Mouse (Mus musculus): ENCODE data around the gene Odf3. TPM values are rescaled to one million over a fixed set of nuclear protein-coding genes. Genes with fewer than 3 reads are reported as not detected.
"Not testable (repeated sequence)": the region's sequence is repeated elsewhere in the genome, so short reads cannot be mapped to it uniquely, and the experiment has no call there.

The Odf3 gene
- polyA plus RNA-seq, 1 experiment = 0.13 TPM

DNA sequence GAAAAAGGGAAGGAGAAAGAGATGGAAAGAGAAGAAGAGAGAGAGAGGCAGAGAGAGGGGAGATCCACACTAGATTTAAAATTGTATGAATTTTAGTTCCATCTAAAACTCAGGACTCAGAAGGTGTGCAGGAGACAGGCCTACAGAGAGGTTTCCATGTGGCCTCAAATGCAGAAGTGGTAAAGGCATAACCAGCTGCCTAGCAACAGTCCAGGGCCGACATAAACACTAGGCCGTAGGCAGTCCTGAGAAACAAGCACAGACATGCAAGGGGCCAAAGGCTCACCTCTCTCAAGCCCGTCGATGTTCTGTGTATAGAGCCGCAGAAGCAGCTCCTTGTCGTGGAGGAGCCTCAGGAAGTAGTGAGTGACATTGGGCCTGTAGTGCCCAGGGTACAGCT lies 29.8 kb downstream of the Odf3 start:
- DNase-seq = no peak

DNA sequence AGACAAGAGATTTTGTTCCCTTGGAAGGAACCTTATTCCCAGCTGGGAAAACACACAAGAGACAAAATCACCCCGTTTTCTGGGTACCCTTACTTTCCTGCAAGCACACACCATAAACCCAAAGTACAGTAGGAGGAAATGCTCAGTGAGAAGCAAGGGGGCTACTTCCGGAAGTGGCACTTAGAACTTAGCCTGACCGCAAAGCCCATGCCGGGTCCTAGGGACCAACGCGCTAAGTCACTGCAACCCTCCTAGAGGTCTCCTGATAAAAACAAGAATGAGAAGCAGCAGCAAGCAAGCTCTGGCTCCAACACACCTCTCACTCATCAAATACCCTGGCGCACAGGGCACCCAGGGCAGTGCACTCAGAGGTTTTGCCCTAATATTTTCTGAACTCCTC lies 31.8 kb downstream of the Odf3 start:
- 89% methylated on average over 7 of the region's 7 CpGs for WGBS
- no peaks in the 10 kb centered on the region for H3K27me3 ChIP-seq (ENCODE audit: control insufficient read depth, insufficient read depth, low read length)
- no peak for TF ChIP-seq CTCF (IDR thresholded peaks at IDR 0.05; ENCODE audit: borderline replicate concordance, insufficient read depth, low read depth, low read length)
- no peak for TF ChIP-seq POLR2A (IDR thresholded peaks at IDR 0.05; ENCODE audit: borderline replicate concordance, insufficient read depth, low read length)
- DNase-seq = no peak
- no peak overlapping the region for H3K4me3 ChIP-seq (replicated peaks; ENCODE audit: insufficient read depth, low read depth, low read length)
- no peaks in the 10 kb centered on the region; the same call in 1 of the 2 replicates for H3K4me1 ChIP-seq (ENCODE audit: control insufficient read depth, insufficient read depth, low read length)
- no peak overlapping the region for H3K27ac ChIP-seq (ENCODE audit: insufficient read depth, low read length)

More for the DNA sequence above, 29.8 kb downstream of the Odf3 start:
- no peaks in the 10 kb centered on the region for H3K27me3 ChIP-seq (ENCODE audit: control insufficient read depth, insufficient read depth, low read length)
- H3K4me1 ChIP-seq (ENCODE audit: control insufficient read depth, insufficient read depth, low read length) = no peaks in the 10 kb centered on the region
- no peak overlapping the region for H3K4me3 ChIP-seq (replicated peaks; ENCODE audit: insufficient read depth, low read depth, low read length)
- H3K27ac ChIP-seq (ENCODE audit: insufficient read depth, low read length) = no peak overlapping the region
- WGBS = 89% methylated on average over 6 of the region's 6 CpGs
- TF ChIP-seq CTCF (IDR thresholded peaks at IDR 0.05; ENCODE audit: borderline replicate concordance, insufficient read depth, low read depth, low read length) (no peak), POLR2A (IDR thresholded peaks at IDR 0.05; ENCODE audit: borderline replicate concordance, insufficient read depth, low read length) (no peak)

DNA sequence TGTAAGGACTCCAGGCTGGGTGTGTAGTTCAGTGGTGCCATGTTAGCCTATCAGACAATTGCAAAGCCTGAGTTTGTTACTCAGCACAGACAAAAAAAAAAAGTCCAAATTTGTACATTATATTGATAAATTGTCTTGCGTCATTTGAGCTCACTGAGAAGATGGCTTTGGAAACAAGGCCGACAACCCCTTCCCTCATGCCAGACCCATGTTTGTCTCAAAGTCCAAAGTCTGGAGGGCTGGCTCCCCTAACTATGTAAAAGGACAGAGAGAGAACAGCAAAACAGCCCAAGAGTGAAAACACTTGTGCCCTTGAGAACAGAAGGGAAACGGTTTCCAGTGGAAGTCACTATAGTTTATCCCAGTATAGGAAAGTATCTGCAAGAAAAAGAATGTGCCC lies 32.8 kb downstream of the Odf3 start:
- WGBS = 90% methylated on average over 3 of the region's 3 CpGs
- Histone ChIP-seq H3K27ac (ENCODE audit: insufficient read depth, low read length) (no peak overlapping the region), H3K4me3 (replicated peaks; ENCODE audit: insufficient read depth, low read depth, low read length) (no peak overlapping the region), H3K27me3 (ENCODE audit: control insufficient read depth, insufficient read depth, low read length) (no peaks in the 10 kb centered on the region), H3K4me1 (ENCODE audit: control insufficient read depth, insufficient read depth, low read length) (no peaks in the 10 kb centered on the region; the same call in 1 of the 2 replicates)
- DNase-seq = no peak
- TF ChIP-seq CTCF (IDR thresholded peaks at IDR 0.05; ENCODE audit: borderline replicate concordance, insufficient read depth, low read depth, low read length) (no peak), POLR2A (IDR thresholded peaks at IDR 0.05; ENCODE audit: borderline replicate concordance, insufficient read depth, low read length) (no peak)

DNA sequence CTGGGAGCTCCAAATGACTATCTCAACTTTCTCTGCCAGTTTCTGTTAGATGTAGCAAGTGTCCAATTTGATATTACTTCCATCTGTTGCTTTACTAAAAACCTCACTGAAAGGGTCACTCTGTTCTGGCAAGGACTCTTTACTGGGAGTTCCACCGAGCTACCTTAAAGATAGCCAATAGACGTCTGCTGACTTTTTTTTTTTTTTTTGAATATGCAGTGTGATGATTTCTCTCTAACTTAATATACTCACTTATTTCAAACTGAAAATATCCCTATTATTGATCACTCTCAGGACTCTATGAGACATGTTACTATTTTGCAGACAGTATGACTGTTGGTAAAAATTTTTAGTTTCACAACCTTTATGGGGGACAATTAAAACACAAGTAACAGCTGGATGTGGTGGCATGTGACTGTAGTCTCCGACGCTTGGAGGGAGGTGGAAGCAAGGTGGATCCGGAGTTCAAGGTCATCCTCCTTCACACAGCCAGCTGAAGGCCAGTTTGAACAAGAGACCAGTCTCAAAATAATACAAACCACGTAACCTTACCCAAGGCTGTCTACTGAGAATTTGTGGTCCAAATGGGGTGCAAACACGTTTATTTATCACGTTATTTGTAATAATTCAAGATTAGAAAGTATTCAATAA lies 33.4 kb downstream of the Odf3 start:
- no peak for DNase-seq
- no peak for TF ChIP-seq CTCF (IDR thresholded peaks at IDR 0.05; ENCODE audit: borderline replicate concordance, insufficient read depth, low read depth, low read length)
- no peak for TF ChIP-seq POLR2A (IDR thresholded peaks at IDR 0.05; ENCODE audit: borderline replicate concordance, insufficient read depth, low read length)
- peak overlapping the region; percentile 76; the same call in 1 of the 2 replicates for H3K27ac ChIP-seq (ENCODE audit: insufficient read depth, low read length)
- no peaks in the 10 kb centered on the region; the same call in 1 of the 2 replicates for H3K4me1 ChIP-seq (ENCODE audit: control insufficient read depth, insufficient read depth, low read length)
- WGBS = 4% methylated on average over 8 of the region's 8 CpGs
- H3K27me3 ChIP-seq (ENCODE audit: control insufficient read depth, insufficient read depth, low read length) = no peaks in the 10 kb centered on the region
- H3K4me3 ChIP-seq (replicated peaks; ENCODE audit: insufficient read depth, low read depth, low read length) = peak overlapping the region; percentile 98

- Histone ChIP-seq H3K27me3 (ENCODE audit: control insufficient read depth, insufficient read depth, low read length) (no peaks in the 10 kb centered on the region), H3K27ac (ENCODE audit: insufficient read depth, low read length) (peak within 1 kb of the TSS; percentile 76), H3K4me1 (ENCODE audit: control insufficient read depth, insufficient read depth, low read length) (no peaks in the 10 kb centered on the region; the same call in 1 of the 2 replicates), H3K4me3 (replicated peaks; ENCODE audit: insufficient read depth, low read depth, low read length) (peak within 1 kb of the TSS; percentile 98)
- DNase-seq = peak; percentile 93 to 94
- TF ChIP-seq POLR2A (IDR thresholded peaks at IDR 0.05; ENCODE audit: borderline replicate concordance, insufficient read depth, low read length) (peak; percentile 82), CTCF (IDR thresholded peaks at IDR 0.05; ENCODE audit: borderline replicate concordance, insufficient read depth, low read depth, low read length) (no peak)
- WGBS = under 1% methylated on average over 58 of the region's 59 CpGs
Measured at GRCm38 (mm10) chr7:140881696-140882468, 34.3 kb downstream of the Odf3 start, which contains the start of the genes Psmd13 and Sirt3. Psmd13 (plus strand) TSS chr7:140881968. Sirt3 (minus strand) TSS chr7:140882309.

DNA sequence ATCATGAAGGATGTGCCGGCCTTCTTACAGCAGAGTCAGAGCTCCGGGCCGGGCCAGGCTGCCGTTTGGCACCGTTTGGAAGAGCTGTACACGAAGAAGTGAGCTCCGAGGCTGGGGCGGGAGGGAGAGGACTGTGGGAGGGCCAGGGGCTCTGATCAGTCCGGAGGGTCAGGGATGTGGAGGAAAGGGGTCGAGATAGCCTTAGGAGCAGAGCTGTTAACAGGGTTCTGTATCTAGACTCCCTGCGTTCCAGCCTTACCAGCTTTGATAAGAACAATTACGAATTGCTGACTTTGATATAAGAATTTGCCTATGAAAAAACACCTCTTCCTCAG lies 34.8 kb downstream of the Odf3 start:
- under 1% methylated on average over 12 of the region's 12 CpGs for WGBS
- Histone ChIP-seq H3K27me3 (ENCODE audit: control insufficient read depth, insufficient read depth, low read length) (no peaks in the 10 kb centered on the region), H3K27ac (ENCODE audit: insufficient read depth, low read length) (no peak overlapping the region)

GRCm38 (mm10) chr7:140890636-140891035 lies 43.0 kb downstream of the Odf3 start:
- not testable (repeated sequence) for H3K4me3 ChIP-seq (replicated peaks; ENCODE audit: insufficient read depth, low read depth, low read length); H3K27me3 ChIP-seq (ENCODE audit: control insufficient read depth, insufficient read depth, low read length); H3K27ac ChIP-seq (ENCODE audit: insufficient read depth, low read length); H3K4me1 ChIP-seq (ENCODE audit: control insufficient read depth, insufficient read depth, low read length); DNase-seq
- 96% methylated on average over 16 of the region's 16 CpGs for WGBS

More for the DNA sequence above, 34.8 kb downstream of the Odf3 start:
- DNase-seq = no peak
- H3K4me1 ChIP-seq (ENCODE audit: control insufficient read depth, insufficient read depth, low read length) = no peaks in the 10 kb centered on the region; the same call in 1 of the 2 replicates
- H3K4me3 ChIP-seq (replicated peaks; ENCODE audit: insufficient read depth, low read depth, low read length) = peak overlapping the region; percentile 98
- TF ChIP-seq POLR2A (IDR thresholded peaks at IDR 0.05; ENCODE audit: borderline replicate concordance, insufficient read depth, low read length) (no peak), CTCF (IDR thresholded peaks at IDR 0.05; ENCODE audit: borderline replicate concordance, insufficient read depth, low read depth, low read length) (no peak)

GRCm38 (mm10) chr7:140894031-140894430 lies 46.4 kb downstream of the Odf3 start:
- Histone ChIP-seq H3K27me3 (ENCODE audit: control insufficient read depth, insufficient read depth, low read length) (no peaks in the 10 kb centered on the region), H3K27ac (ENCODE audit: insufficient read depth, low read length) (no peak overlapping the region), H3K4me1 (ENCODE audit: control insufficient read depth, insufficient read depth, low read length) (no peaks in the 10 kb centered on the region), H3K4me3 (replicated peaks; ENCODE audit: insufficient read depth, low read depth, low read length) (no peak overlapping the region)
- no peak for DNase-seq
- TF ChIP-seq CTCF (IDR thresholded peaks at IDR 0.05; ENCODE audit: borderline replicate concordance, insufficient read depth, low read depth, low read length) (no peak), POLR2A (IDR thresholded peaks at IDR 0.05; ENCODE audit: borderline replicate concordance, insufficient read depth, low read length) (no peak)
- WGBS = 82% methylated on average over 7 of the region's 7 CpGs

All from cerebellum, adult 2 months (tissue).